Mouse (Mus musculus) urinary bladder, postnatal 0 days (tissue): ENCODE data around the gene Hoxd13. TPM values are rescaled to one million over a fixed set of nuclear protein-coding genes. Genes with fewer than 3 reads are reported as not detected.

ENCODE experiments used
- microRNA-seq: library from miRNA; unstranded; fragments of <30 nt; microRNA quantifications from one replicate; pipeline ENCODE4, GENCODE M21; 2016
- polyA plus RNA-seq: library from polyadenylated mRNA; unstranded; fragments of >200 nt; fragmentation: Nextera tagmentation; extraction: Ambion mirVana; gene quantifications from 2 replicates; pipeline ENCODE4 v1.2.1, GENCODE M21; 2015

The Hoxd13 gene
- 6.6 and 8.8 TPM in 2 replicates for polyA plus RNA-seq

GRCm38 (mm10) chr2:74667842-74668357, at the start of gene Hoxd13:
Hoxd13 (plus strand) TSS chr2:74668310.

GRCm38 (mm10) chr2:74659507-74660005, 8.6 kb upstream of the Hoxd13 start, which contains the start of gene Evx2:
Evx2 (minus strand) TSS chr2:74659557.

GRCm38 (mm10) chr2:74674881-74675665, 7.0 kb downstream of the Hoxd13 start, which contains the start of gene Hoxd12:
Hoxd12 (plus strand) TSS chr2:74675013.

GRCm38 (mm10) chr2:74678891-74679595, 10.9 kb downstream of the Hoxd13 start, which contains the start of gene Hoxd11:
Hoxd11 (plus strand) TSS chr2:74679557.

GRCm38 (mm10) chr2:74691022-74691951, 23.2 kb downstream of the Hoxd13 start, which contains the start of gene Hoxd10:
Hoxd10 (plus strand) TSS chr2:74691924.

GRCm38 (mm10) chr2:74697567-74698121, 29.5 kb downstream of the Hoxd13 start, which contains the start of gene Hoxd9:
Hoxd9 (plus strand) TSS chr2:74697727.

GRCm38 (mm10) chr2:74704393-74704998, 36.4 kb downstream of the Hoxd13 start, which contains the start of gene Hoxd8:
Hoxd8 (plus strand) TSS chr2:74704615.

GRCm38 (mm10) chr2:74711721-74712621, 43.9 kb downstream of the Hoxd13 start, which contains the start of the genes Hoxd3 and Hoxd4:
Hoxd3 (plus strand) TSS chr2:74711927.
Hoxd4 (plus strand) TSS chr2:74711929.

Small RNAs within 50 kb of the gene (microRNA-seq; reads per million reads assigned to microRNA genes)
- not detected for gene Gm44463

Other genes with a start within 250 kb of the Hoxd13 start
- 10.1 and 16.9 TPM in 2 replicates for gene Lnpk, start 88.9 kb upstream of the Hoxd13 start, polyA plus RNA-seq
- gene Evx2, start 8.8 kb upstream of the Hoxd13 start, polyA plus RNA-seq: 0.06 and 0.11 TPM in 2 replicates
- 2.4 and 2.5 TPM in 2 replicates for gene Hoxd12, start 6.7 kb downstream of the Hoxd13 start, polyA plus RNA-seq
- 3.0 and 3.9 TPM in 2 replicates for gene Hoxd11, start 11.2 kb downstream of the Hoxd13 start, polyA plus RNA-seq
- gene Hoxd10, start 23.6 kb downstream of the Hoxd13 start, polyA plus RNA-seq: 3.5 and 4.0 TPM in 2 replicates
- 4.0 and 4.5 TPM in 2 replicates for gene Hoxd9, start 29.4 kb downstream of the Hoxd13 start, polyA plus RNA-seq
- 6.1 and 8.2 TPM in 2 replicates for gene Hoxd8, start 36.3 kb downstream of the Hoxd13 start, polyA plus RNA-seq
- 0.22 and 0.29 TPM in 2 replicates for gene Hoxd3, start 43.6 kb downstream of the Hoxd13 start, polyA plus RNA-seq
- 0.67 and 0.82 TPM in 2 replicates for gene Hoxd4, start 43.6 kb downstream of the Hoxd13 start, polyA plus RNA-seq
- not detected in 2 replicates for gene Gm28230, start 58.4 kb downstream of the Hoxd13 start, polyA plus RNA-seq
- gene Hoxd1, start 94.7 kb downstream of the Hoxd13 start, polyA plus RNA-seq: not detected in 2 replicates
- 78.2 and 79.1 TPM in 2 replicates for gene Mtx2, start 157.5 kb downstream of the Hoxd13 start, polyA plus RNA-seq